Mouse (Mus musculus) R1 (cell line): ENCODE measurements around the gene 4930480E11Rik.

Source experiments
- DNase-seq: peaks from one replicate; pipeline ENCODE4 v3.0.0-alpha.2; 2018; ENCODE audit warnings: low read depth, low spot score

4930480E11Rik gene

GRCm38 (mm10) chrX:78369343-78369742, at the start of gene 4930480E11Rik:
4930480E11Rik (plus strand) TSS chrX:78369643.
- no peak for DNase-seq

- peak; percentile 77 for DNase-seq
Measured at GRCm38 (mm10) chrX:78403346-78403745, 33.9 kb downstream of the 4930480E11Rik start.
